Mouse (Mus musculus) bone marrow macrophage, adult 2 months (primary cell): ENCODE data around the gene Cenpj. TPM values are rescaled to one million over a fixed set of nuclear protein-coding genes. Genes with fewer than 3 reads are reported as not detected.

Experiments
- H3K27ac ChIP-seq: 2 replicates; pipeline ENCODE4 v1.5.1; 2012; ENCODE audit warnings: low read depth, low read length; ENCODE audit not compliant: insufficient read depth
- H3K4me1 ChIP-seq: 2 replicates; pipeline ENCODE4 v1.6.1; 2012; ENCODE audit warnings: low read length; ENCODE audit not compliant: control insufficient read depth, insufficient read depth
- H3K4me3 ChIP-seq: 2 replicates; pipeline ENCODE4 v1.5.1; 2012; ENCODE audit warnings: mild to moderate bottlenecking, low read length, moderate library complexity; ENCODE audit not compliant: insufficient read depth
- CTCF ChIP-seq: IDR thresholded peaks from 2 replicates; pipeline ENCODE4 v1.5.1; 2012; ENCODE audit warnings: low read depth, mild to moderate bottlenecking, low read length, moderate library complexity
- POLR2A ChIP-seq: IDR thresholded peaks from 2 replicates; pipeline ENCODE4 v1.6.1; 2012; ENCODE audit warnings: mild to moderate bottlenecking, low read depth, low read length, borderline replicate concordance
- polyA plus RNA-seq: library from polyadenylated mRNA; stranded (reverse); fragments of >200 nt; gene quantifications from 2 replicates; pipeline ENCODE4 v1.2.4, GENCODE M21; 2012; ENCODE audit not compliant: missing spikeins, insufficient read depth, insufficient read length

Cenpj gene
- polyA plus RNA-seq, 1 experiment, result 17.0 TPM

DNA sequence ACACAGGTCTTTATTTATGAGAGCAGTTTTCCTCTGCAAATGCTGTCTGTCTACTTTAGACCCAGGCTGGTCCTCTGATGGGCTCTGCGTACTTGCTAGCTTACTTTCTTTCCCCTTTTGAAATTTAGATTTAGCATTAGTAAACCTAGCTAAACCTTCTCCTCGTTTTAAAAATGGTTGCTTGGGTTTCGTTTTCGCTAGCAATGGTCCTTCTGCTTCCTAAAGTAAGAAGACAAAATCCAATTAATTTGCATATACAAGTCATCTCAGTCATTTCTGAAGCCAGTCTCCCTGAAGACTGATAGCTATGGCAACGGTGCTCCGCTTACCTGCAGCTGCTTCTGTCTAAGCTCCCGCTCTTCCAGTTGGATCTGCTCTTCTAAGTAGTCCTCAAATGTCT is 21.9 kb downstream of the Cenpj start:
- Histone ChIP-seq H3K4me1 (no peaks in the 10 kb centered on the region), H3K27ac (no peak overlapping the region), H3K4me3 (no peak overlapping the region)
- TF ChIP-seq POLR2A, result no peak
- TF ChIP-seq CTCF, result no peak

DNA sequence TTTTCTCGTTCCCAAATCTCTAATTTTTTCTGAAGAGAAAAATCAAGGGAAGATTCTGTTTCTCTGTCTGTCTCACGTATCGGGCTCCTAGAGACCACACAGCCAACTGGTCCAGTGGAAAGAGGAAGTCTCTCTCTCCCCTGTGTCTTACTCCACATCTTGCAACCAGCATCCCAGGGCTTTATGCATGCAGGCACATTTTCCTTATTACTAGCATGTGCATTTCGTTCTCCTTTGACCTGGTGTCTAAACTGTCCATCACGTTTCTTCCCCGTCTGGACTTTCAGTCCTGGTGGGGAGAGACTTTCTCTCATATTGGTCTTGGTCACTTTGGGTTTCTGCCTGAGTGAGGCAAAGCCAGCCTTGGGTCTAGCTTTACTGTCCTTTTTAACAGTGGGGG is 22.3 kb downstream of the Cenpj start:
- H3K4me1 ChIP-seq, result no peaks in the 10 kb centered on the region
- no peak overlapping the region for H3K27ac ChIP-seq
- no peak overlapping the region for H3K4me3 ChIP-seq
- no peak for TF ChIP-seq CTCF
- TF ChIP-seq POLR2A, result no peak

DNA sequence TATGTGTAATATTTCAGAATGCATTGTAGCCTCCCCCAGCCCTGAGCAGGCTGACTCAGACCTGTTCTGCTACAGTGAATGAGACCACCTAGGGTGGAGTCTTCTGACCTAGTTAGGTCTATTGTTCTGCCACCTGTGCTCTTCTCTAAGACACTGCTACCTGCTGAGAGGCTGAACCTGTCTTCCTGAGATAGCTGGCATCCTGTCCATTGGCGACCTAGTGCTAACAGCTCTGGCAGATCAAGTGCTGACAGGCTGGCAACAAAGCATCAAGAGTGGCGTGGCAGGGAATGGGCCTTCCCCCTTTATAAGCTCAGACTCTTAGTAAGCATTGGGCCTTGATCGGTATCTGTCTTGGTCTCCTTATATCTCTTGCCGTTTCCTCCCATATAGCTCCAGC is 24.3 kb downstream of the Cenpj start:
- Histone ChIP-seq H3K27ac (no peak overlapping the region), H3K4me3 (no peak overlapping the region), H3K4me1 (no peaks in the 10 kb centered on the region)
- TF ChIP-seq POLR2A (no peak), CTCF (no peak)

DNA sequence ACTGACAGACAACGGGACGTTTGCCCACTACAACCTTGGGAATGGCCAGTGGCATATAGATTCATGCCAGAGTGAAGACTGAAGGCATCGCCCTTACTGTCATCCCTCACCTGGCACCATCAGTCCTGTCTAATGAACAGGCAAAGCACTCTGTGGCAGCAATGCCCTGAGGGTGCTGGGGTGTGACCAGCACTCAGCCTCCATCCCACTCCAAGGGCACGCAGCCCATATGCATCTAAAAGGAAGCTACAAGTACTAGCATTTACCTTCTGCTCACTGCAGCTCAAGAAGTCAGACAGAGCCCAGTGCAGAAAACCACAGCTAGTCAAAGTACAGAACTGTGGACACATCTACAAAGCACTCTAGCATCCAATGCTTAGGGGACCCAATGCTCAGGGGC is 29.7 kb downstream of the Cenpj start:
- TF ChIP-seq CTCF (no peak), POLR2A (no peak)
- H3K27ac ChIP-seq, result no peak overlapping the region
- no peaks in the 10 kb centered on the region for H3K4me1 ChIP-seq
- no peak overlapping the region for H3K4me3 ChIP-seq

DNA sequence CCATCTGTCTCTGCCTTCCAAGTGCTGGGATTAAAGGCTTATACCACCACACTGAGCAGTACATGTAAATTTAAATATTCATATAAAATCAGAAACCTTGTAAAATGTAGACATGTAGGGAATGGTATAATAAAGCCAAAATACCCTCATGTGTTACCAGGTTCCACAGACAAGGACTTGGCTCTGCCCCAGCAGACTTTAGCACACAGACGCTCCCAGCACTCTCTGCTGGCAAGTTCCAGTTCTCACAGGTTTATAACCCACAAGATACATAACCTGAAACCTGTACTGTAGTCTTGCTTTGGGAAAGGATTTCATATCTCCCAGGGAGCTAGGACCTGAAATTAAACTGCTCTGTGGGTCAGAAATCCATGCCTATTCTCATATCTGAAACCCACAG is 30.3 kb downstream of the Cenpj start:
- Histone ChIP-seq H3K4me1 (no peaks in the 10 kb centered on the region), H3K4me3 (no peak overlapping the region), H3K27ac (no peak overlapping the region)
- TF ChIP-seq CTCF (no peak), POLR2A (no peak)

DNA sequence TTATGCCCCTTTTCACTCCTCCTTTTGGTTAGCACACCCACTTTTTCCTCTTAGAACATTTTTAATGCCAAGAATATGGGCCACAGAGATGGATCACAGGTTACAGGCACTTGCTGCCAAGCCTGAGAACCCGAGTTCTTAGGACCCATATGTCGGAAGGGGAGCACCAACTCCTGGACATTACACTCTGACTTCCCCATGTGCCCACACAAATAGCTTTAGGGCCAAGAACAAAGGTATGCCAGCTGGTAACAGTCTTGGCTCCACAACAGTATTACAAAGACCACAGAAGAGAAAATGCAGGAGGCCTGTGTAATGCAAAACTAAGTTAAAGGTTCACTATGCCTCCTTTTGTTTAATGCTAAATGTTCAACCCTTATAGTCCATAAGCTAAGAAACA is 44.4 kb downstream of the Cenpj start:
- H3K4me1 ChIP-seq, result no peaks in the 10 kb centered on the region
- no peak for TF ChIP-seq CTCF
- TF ChIP-seq POLR2A, result no peak

DNA sequence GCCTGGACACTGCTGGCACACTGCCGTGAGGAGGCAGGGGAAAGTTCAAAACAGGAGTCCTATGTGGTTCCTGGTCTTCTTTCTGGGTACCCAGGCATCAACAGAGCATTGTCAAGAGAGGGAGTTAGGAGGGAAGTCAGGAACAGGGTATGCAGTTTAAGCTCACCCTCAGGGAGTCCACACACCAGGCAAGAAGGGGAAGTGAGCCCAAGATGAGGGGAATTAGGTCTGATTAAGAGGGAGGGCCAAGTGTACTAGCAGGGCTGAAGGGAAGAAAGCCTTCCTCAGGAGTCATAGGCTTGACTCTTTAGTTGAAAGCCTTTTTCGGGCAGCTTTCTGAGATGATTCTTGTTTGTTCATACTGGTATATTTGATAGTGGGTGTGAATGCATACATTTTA is 60.5 kb downstream of the Cenpj start:
- H3K27ac ChIP-seq, result no peak overlapping the region
- H3K4me3 ChIP-seq, result no peak overlapping the region
- no peaks in the 10 kb centered on the region for H3K4me1 ChIP-seq
- no peak for TF ChIP-seq CTCF
- no peak for TF ChIP-seq POLR2A

More for the DNA sequence above, 44.4 kb downstream of the Cenpj start:
- Histone ChIP-seq H3K27ac (no peak overlapping the region), H3K4me3 (no peak overlapping the region)

DNA sequence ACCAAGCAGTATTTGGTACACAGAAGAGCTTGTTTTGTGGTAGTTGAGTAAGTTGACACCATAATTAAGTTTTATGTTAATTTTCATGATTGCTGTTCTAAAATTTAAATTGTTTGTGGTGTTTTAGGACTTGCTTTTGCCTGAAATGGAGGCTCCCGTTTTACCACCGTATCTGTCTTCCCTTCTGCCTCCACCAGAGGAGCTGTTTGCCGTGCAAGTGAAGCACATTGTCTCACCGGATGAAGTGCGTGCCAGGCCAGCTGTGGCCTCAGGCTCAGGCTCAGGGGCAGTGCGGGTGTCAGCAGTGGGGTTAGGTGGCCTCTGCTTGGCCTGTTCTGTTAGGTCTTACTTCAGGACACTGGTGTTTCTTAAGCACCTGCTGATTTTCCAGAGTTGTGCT is 63.1 kb downstream of the Cenpj start:
- no peak overlapping the region for H3K4me3 ChIP-seq
- H3K27ac ChIP-seq, result no peak overlapping the region
- TF ChIP-seq POLR2A (no peak), CTCF (no peak)
- H3K4me1 ChIP-seq, result no peaks in the 10 kb centered on the region

DNA sequence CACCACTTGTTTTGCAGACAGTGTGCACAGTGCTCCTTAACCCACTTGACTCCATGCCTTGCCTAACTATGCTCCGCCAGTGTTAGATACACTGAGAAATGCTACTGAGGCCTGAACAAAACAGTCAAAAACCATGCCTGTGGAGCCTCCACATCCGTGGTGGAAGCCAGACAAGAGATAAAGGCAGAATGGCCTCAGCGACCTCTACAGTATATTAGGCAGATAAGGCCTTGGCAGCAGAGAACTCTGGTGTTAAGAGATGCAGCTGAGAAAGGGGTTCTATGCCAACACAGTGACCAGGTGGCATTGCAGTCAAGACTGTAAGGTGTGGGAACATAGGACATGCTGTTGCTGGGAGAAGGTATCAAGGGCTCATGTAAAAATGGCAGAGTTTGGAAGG is 68.5 kb downstream of the Cenpj start:
- TF ChIP-seq POLR2A (no peak), CTCF (no peak)
- Histone ChIP-seq H3K4me3 (no peak overlapping the region), H3K4me1 (no peaks in the 10 kb centered on the region), H3K27ac (no peak overlapping the region)

DNA sequence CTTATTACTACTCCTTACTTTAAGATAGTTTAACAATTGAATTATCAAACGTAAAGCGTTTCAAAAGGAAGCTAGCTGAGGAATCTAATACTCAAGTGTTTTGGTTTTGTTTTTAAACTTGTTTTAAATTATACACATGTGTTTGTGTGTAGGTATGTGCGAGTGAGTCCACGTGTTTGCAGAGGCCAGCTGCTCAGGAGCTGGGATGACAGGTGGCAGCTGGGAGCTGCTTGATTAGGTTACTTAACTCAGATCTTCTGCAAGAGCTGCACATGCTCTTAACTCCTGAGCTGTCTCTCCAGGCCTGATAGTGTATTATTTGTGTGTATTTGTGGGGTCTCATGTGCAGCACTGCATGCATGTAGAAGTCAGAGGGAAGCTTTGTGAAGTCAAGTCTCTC is 72.8 kb downstream of the Cenpj start:
- H3K4me1 ChIP-seq, result no peaks in the 10 kb centered on the region
- TF ChIP-seq POLR2A (no peak), CTCF (no peak)
- H3K4me3 ChIP-seq, result no peak overlapping the region

DNA sequence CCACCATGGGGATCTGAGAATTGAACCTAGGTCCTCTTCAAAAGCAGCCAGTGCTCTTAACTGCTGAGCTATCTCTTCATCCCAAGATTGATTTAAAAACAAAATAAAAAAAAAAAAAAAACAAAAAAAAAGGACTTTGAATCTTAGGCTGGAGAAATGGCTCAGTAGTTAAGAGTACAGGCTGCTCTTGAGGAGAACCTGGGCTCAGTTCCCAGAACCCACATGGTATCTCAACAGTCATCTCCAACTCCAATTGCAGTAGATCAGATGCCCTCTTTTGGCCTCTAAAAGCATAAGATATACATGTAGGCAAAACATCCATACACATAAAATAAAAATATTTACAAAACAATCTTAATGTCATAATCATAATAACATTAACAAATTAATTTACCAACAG is 85.4 kb downstream of the Cenpj start:
- Histone ChIP-seq H3K4me1 (peaks cover 13% of the 10 kb centered on the region), H3K27ac (no peak overlapping the region), H3K4me3 (no peak overlapping the region)
- no peak for TF ChIP-seq CTCF
- TF ChIP-seq POLR2A, result no peak

More for the DNA sequence above, 72.8 kb downstream of the Cenpj start:
- H3K27ac ChIP-seq, result no peak overlapping the region

Other genes with a start within 250 kb of the Cenpj start
- gene Atp12a, start 210.4 kb downstream of the Cenpj start, polyA plus RNA-seq, result not detected in 2 replicates
- gene Rnf17, start 172.8 kb downstream of the Cenpj start, polyA plus RNA-seq, result 0.83 and 1.3 TPM in 2 replicates
- 38.3 and 43.7 TPM in 2 replicates for gene Parp4, start 194 bp upstream of the Cenpj start, polyA plus RNA-seq
- gene Mphosph8, start 92.8 kb upstream of the Cenpj start, polyA plus RNA-seq, result 20.7 and 22.0 TPM in 2 replicates
- 15.5 and 19.7 TPM in 2 replicates for gene Pspc1, start 202.9 kb upstream of the Cenpj start, polyA plus RNA-seq
- 36.6 and 38.7 TPM in 2 replicates for gene Zmym5, start 236.3 kb upstream of the Cenpj start, polyA plus RNA-seq